Mouse (Mus musculus) adrenal gland, adult 18-20 months (tissue): Measurements from ENCODE around the gene Vwa5b2. TPM values are rescaled to one million over a fixed set of nuclear protein-coding genes. Genes with fewer than 3 reads are reported as not detected.

Experiments
- microRNA-seq, 2 experiments: library from miRNA; unstranded; fragments of <30 nt; microRNA quantifications; one replicate each; pipeline ENCODE4 v1.2.0; 2021; ENCODE audit warnings: borderline number of aligned reads in 2 of 2
- total RNA-seq, 2 experiments: library from RNA; stranded (reverse); gene quantifications; 1 replicate in 1 of 2; 2 replicates in 1 of 2; pipeline ENCODE4 v1.2.3; 2021

Vwa5b2 gene
- total RNA-seq, 2 experiments from 2014 or later: 1.1 to 1.2 TPM

Small RNA genes lying within 50 kb of the gene (microRNA-seq; reads per million reads assigned to microRNA genes)
- 5.7 to 19.0 reads per million in 2 experiments for gene Mir1224

Other genes with a start within 250 kb of the Vwa5b2 start
- gene Abcc5, start 163.1 kb upstream of the Vwa5b2 start, total RNA-seq: 10 to 100 TPM; 77.9 to 95.5 TPM
- 10 to 100 TPM; 58.2 to 60.1 TPM for gene Eif2b5, start 90.7 kb upstream of the Vwa5b2 start, total RNA-seq
- 10 to 100 TPM; 40.1 to 44.5 TPM for gene Dvl3, start 72.5 kb upstream of the Vwa5b2 start, total RNA-seq
- gene Ap2m1, start 54.0 kb upstream of the Vwa5b2 start, total RNA-seq: 100 to 1,000 TPM; 277 to 333 TPM
- gene Abcf3, start 40.9 kb upstream of the Vwa5b2 start, total RNA-seq: 10 to 100 TPM; 94.3 to 94.4 TPM
- gene Eef1akmt4, start 22.1 kb downstream of the Vwa5b2 start, total RNA-seq: 10 to 100 TPM in 1 of 2 experiments, 1 to 10 TPM in 1; 9.4 to 10.2 TPM
- not detected for gene Gm49333, start 22.1 kb downstream of the Vwa5b2 start, total RNA-seq
- gene Alg3, start 22.3 kb downstream of the Vwa5b2 start, total RNA-seq: 10 to 100 TPM; 24.8 to 31.2 TPM
- 100 to 1,000 TPM in 1 of 2 experiments, 10 to 100 TPM in 1; 45.6 to 212 TPM for gene Camk2n2, start 31.8 kb downstream of the Vwa5b2 start, total RNA-seq
- gene Ece2, start 40.4 kb downstream of the Vwa5b2 start, total RNA-seq: 10 to 100 TPM in 1 of 2 experiments, 1 to 10 TPM in 1; 9.4 to 17.1 TPM
- gene Psmd2, start 62.2 kb downstream of the Vwa5b2 start, total RNA-seq: 100 to 1,000 TPM; 265 to 268 TPM
- gene Eif4g1, start 78.8 kb downstream of the Vwa5b2 start, total RNA-seq: 100 to 1,000 TPM; 358 to 386 TPM
- 10 to 100 TPM; 11.7 to 16.1 TPM for gene Fam131a, start 103.8 kb downstream of the Vwa5b2 start, total RNA-seq
- gene Polr2h, start 128.2 kb downstream of the Vwa5b2 start, total RNA-seq: 10 to 100 TPM; 28.0 to 37.1 TPM
- gene Clcn2, start 128.3 kb downstream of the Vwa5b2 start, total RNA-seq: 10 to 100 TPM; 16.8 to 52.6 TPM
- 10 to 100 TPM in 1 of 2 experiments, 1 to 10 TPM in 1; 9.7 to 12.4 TPM for gene Chrd, start 143.7 kb downstream of the Vwa5b2 start, total RNA-seq
- gene Thpo, start 145.0 kb downstream of the Vwa5b2 start, total RNA-seq: 1 to 10 TPM; 1.2 to 4.2 TPM